Comparison of ENCODE assay signal across 10 mouse cellular contexts in genomic region chr10:61175442-61176204, GRCm38 (mm10). TPM values are rescaled to one million over a fixed set of nuclear protein-coding genes. Genes with fewer than 3 reads are reported as not detected.
DNase-seq lines count a peak whose midpoint lies in the region; ATAC-seq lines count a peak whose summit lies in the region.
"Had no signal": no experiment of that assay in that cellular context is flagged by ENCODE, and none has a peak within 500 bp of the region (broad histone marks: within the 10 kb centered on the region; RNA-seq: fewer than 3 reads in every experiment).

No protein-coding gene starts in this region.

- no peak for DNase-seq in kidney, postnatal 10 days
- peak; percentile 45 to 46 for DNase-seq in adrenal gland, postnatal 36 days
- DNase-seq in embryonic facial prominence, embryonic 14.5 days (ENCODE audit: low spot score) = peak; percentile 60
- peak; percentile 6 for DNase-seq in liver, embryonic 13.5 days
- DNase-seq in right cerebral cortex, postnatal 10 days (ENCODE audit: low spot score in 2 of 2) = peak; percentile 50 to 66
- no peak for DNase-seq in MN1 (ENCODE audit: low spot score)

- no peak; the same call in 1 of the 2 replicates for ATAC-seq in kidney, embryonic 16.5 days (ENCODE audit: low FRiP score, low TSS enrichment)
- peak; percentile 63; the same call in 1 of the 2 replicates for ATAC-seq in embryonic facial prominence, embryonic 14.5 days (ENCODE audit: low read depth)
- no peak for ATAC-seq in hindbrain, embryonic 16.5 days
- ATAC-seq in liver, embryonic 13.5 days (ENCODE audit: low read depth) = no peak

- H3K27me3 ChIP-seq in kidney, embryonic 16.5 days (ENCODE audit: insufficient read depth, low read length) = no peaks in the 10 kb centered on the region
- no peaks in the 10 kb centered on the region; the same call in 1 of the 2 replicates for H3K27me3 ChIP-seq in embryonic facial prominence, embryonic 14.5 days (replicated peaks; ENCODE audit: control insufficient read depth, insufficient read depth, low read length)
- H3K27me3 ChIP-seq in hindbrain, embryonic 16.5 days (replicated peaks; ENCODE audit: control insufficient read depth, insufficient read depth, low read length) = no peaks in the 10 kb centered on the region
- peaks cover 33% of the 10 kb centered on the region for H3K27me3 ChIP-seq in liver, embryonic 13.5 days

- 17% methylated on average over 24 of the region's 24 CpGs for WGBS in kidney, embryonic 16.5 days
- 15% methylated on average over 21 of the region's 24 CpGs for WGBS in embryonic facial prominence, embryonic 14.5 days
- 11% methylated on average over 24 of the region's 24 CpGs for WGBS in hindbrain, embryonic 16.5 days
- 10% methylated on average over 24 of the region's 24 CpGs for WGBS in liver, embryonic 13.5 days (ENCODE audit: insufficient replicate concordance)

- no peaks in the 10 kb centered on the region for H3K9me3 ChIP-seq in kidney, embryonic 16.5 days (ENCODE audit: low read length)
- H3K9me3 ChIP-seq in embryonic facial prominence, embryonic 14.5 days (ENCODE audit: control insufficient read depth, low read length) = no peaks in the 10 kb centered on the region
- no peaks in the 10 kb centered on the region for H3K9me3 ChIP-seq in hindbrain, embryonic 16.5 days (ENCODE audit: control insufficient read depth, low read length)
- H3K9me3 ChIP-seq in liver, embryonic 13.5 days (replicated peaks) = no peaks in the 10 kb centered on the region

- peak overlapping the region; percentile 39 for H3K4me2 ChIP-seq in kidney, embryonic 16.5 days (replicated peaks; ENCODE audit: low read depth, low read length)
- H3K4me2 ChIP-seq in embryonic facial prominence, embryonic 14.5 days (ENCODE audit: low read depth, low read length) = peak overlapping the region; percentile 18; the same call in 1 of the 2 replicates
- peak overlapping the region; percentile 37; the same call in 1 of the 2 replicates for H3K4me2 ChIP-seq in hindbrain, embryonic 16.5 days (ENCODE audit: low read length)
- peak overlapping the region; percentile 21; the same call in 1 of the 2 replicates for H3K4me2 ChIP-seq in liver, embryonic 13.5 days

- no peaks in the 10 kb centered on the region for H3K4me1 ChIP-seq in kidney, embryonic 16.5 days (ENCODE audit: insufficient read depth, low read length)
- peaks cover 4% of the 10 kb centered on the region; the same call in 1 of the 2 replicates for H3K4me1 ChIP-seq in embryonic facial prominence, embryonic 14.5 days (ENCODE audit: control insufficient read depth, insufficient read depth, low read length)
- H3K4me1 ChIP-seq in hindbrain, embryonic 16.5 days (ENCODE audit: control insufficient read depth, insufficient read depth, low read depth, low read length) = no peaks in the 10 kb centered on the region
- H3K4me1 ChIP-seq in liver, embryonic 13.5 days (replicated peaks) = peaks cover 4% of the 10 kb centered on the region; the same call in 1 of the 2 replicates

- no peak overlapping the region; the same call in 1 of the 2 replicates for H3K4me3 ChIP-seq in kidney, embryonic 16.5 days (ENCODE audit: low read length)
- no peak overlapping the region for H3K4me3 ChIP-seq in embryonic facial prominence, embryonic 14.5 days (ENCODE audit: low read depth, low read length)
- H3K4me3 ChIP-seq in hindbrain, embryonic 16.5 days (ENCODE audit: low read length) = no peak overlapping the region
- H3K4me3 ChIP-seq in liver, embryonic 13.5 days (replicated peaks) = no peak overlapping the region
- H3K4me3 ChIP-seq: erythroblast, embryonic 14.5 days had no signal

- H3K9ac ChIP-seq in kidney, embryonic 16.5 days (replicated peaks; ENCODE audit: low read length) = no peak overlapping the region
- H3K9ac ChIP-seq in embryonic facial prominence, embryonic 14.5 days (ENCODE audit: low read depth, low read length) = no peak overlapping the region
- H3K9ac ChIP-seq in hindbrain, embryonic 16.5 days (ENCODE audit: low read depth, low read length) = no peak overlapping the region
- no peak overlapping the region for H3K9ac ChIP-seq in liver, embryonic 13.5 days

- no peak overlapping the region for H3K27ac ChIP-seq in kidney, embryonic 16.5 days (ENCODE audit: low read length)
- H3K27ac ChIP-seq in embryonic facial prominence, embryonic 14.5 days (replicated peaks; ENCODE audit: low read depth, low read length) = no peak overlapping the region
- H3K27ac ChIP-seq in hindbrain, embryonic 16.5 days (ENCODE audit: low read depth, low read length) = no peak overlapping the region
- H3K27ac ChIP-seq in liver, embryonic 13.5 days = no peak overlapping the region

- H3K36me3 ChIP-seq in kidney, embryonic 16.5 days (ENCODE audit: insufficient read depth, low read length) = no peaks in the 10 kb centered on the region
- no peaks in the 10 kb centered on the region for H3K36me3 ChIP-seq in embryonic facial prominence, embryonic 14.5 days (ENCODE audit: control insufficient read depth, insufficient read depth, low read length)
- H3K36me3 ChIP-seq in hindbrain, embryonic 16.5 days (ENCODE audit: control insufficient read depth, insufficient read depth, low read length) = no peaks in the 10 kb centered on the region
- H3K36me3 ChIP-seq in liver, embryonic 13.5 days = no peaks in the 10 kb centered on the region

RNA-seq across cellular contexts. Expression of gene Tbata, which starts 3.9 kb away (rescaled TPM):
- polyA plus RNA-seq in kidney, embryonic 16.5 days (2015; fragmentation: Nextera tagmentation; extraction: Ambion mirVana) = 0.24 TPM in 1 of 2 replicates, not detected in the other
- total RNA-seq in adrenal gland, postnatal 36 days (2021) = not detected
- polyA plus RNA-seq in embryonic facial prominence, embryonic 14.5 days (2014; fragmentation: Nextera tagmentation; extraction: Ambion mirVana) = 0.29 and 1.2 TPM in 2 replicates
- 0.64 and 1.2 TPM in 2 replicates for polyA plus RNA-seq in hindbrain, embryonic 16.5 days (2015; fragmentation: Nextera tagmentation; extraction: Ambion mirVana)
- not detected in 2 replicates for polyA plus RNA-seq in liver, embryonic 13.5 days (2015; fragmentation: Nextera tagmentation; extraction: Ambion mirVana)
- polyA plus RNA-seq: erythroblast, embryonic 14.5 days; spleen, adult 2 months had no signal

RNA-seq across cellular contexts. Expression of gene Sgpl1, which starts 28.1 kb away (rescaled TPM):
- 75.9 and 76.5 TPM in 2 replicates for polyA plus RNA-seq in kidney, embryonic 16.5 days (2015; fragmentation: Nextera tagmentation; extraction: Ambion mirVana)
- 10 to 100 TPM; 67.4 to 86.0 TPM for total RNA-seq in adrenal gland, postnatal 36 days (2021)
- polyA plus RNA-seq in embryonic facial prominence, embryonic 14.5 days (2014; fragmentation: Nextera tagmentation; extraction: Ambion mirVana) = 64.3 and 73.8 TPM in 2 replicates
- polyA plus RNA-seq in hindbrain, embryonic 16.5 days (2015; fragmentation: Nextera tagmentation; extraction: Ambion mirVana) = 41.0 and 50.1 TPM in 2 replicates
- polyA plus RNA-seq in liver, embryonic 13.5 days (2015; fragmentation: Nextera tagmentation; extraction: Ambion mirVana) = 12.5 and 15.6 TPM in 2 replicates

Comparison
In these comparisons a context has a peak if more than half of its experiments do, and no peak if none do; other contexts are left out.
1. DNase-seq: peak in adrenal gland, postnatal 36 days (2 of 2), embryonic facial prominence, embryonic 14.5 days (single experiment), liver, embryonic 13.5 days (single experiment) and right cerebral cortex, postnatal 10 days (2 of 2); none in kidney, postnatal 10 days (single experiment) and MN1 (single experiment).
2. Peak in every context shown above with its lines, with median percentiles within 50 percentile points of each other: H3K4me2 ChIP-seq.